Mouse (Mus musculus) gastrocnemius, postnatal 36 days (tissue): ENCODE measurements around the gene Rftn1. TPM values are rescaled to one million over a fixed set of nuclear protein-coding genes. Genes with fewer than 3 reads are reported as not detected.

Experiments used
- DNase-seq, 2 experiments: peaks; one replicate each; pipeline ENCODE4 v3.0.0; 2022
- intact Hi-C: fragments of 180-260 bp; cut with DNase I; formaldehyde crosslinking; loops from one replicate; pipeline ENCODE4 v1.15.1; 2025
- total RNA-seq, 2 experiments: library from RNA; stranded (reverse); gene quantifications; 2 replicates each; pipeline ENCODE4 v1.2.3; 2021

Gene Rftn1
- total RNA-seq, 2 experiments from 2014 or later = 22.0 to 22.8 TPM

DNA sequence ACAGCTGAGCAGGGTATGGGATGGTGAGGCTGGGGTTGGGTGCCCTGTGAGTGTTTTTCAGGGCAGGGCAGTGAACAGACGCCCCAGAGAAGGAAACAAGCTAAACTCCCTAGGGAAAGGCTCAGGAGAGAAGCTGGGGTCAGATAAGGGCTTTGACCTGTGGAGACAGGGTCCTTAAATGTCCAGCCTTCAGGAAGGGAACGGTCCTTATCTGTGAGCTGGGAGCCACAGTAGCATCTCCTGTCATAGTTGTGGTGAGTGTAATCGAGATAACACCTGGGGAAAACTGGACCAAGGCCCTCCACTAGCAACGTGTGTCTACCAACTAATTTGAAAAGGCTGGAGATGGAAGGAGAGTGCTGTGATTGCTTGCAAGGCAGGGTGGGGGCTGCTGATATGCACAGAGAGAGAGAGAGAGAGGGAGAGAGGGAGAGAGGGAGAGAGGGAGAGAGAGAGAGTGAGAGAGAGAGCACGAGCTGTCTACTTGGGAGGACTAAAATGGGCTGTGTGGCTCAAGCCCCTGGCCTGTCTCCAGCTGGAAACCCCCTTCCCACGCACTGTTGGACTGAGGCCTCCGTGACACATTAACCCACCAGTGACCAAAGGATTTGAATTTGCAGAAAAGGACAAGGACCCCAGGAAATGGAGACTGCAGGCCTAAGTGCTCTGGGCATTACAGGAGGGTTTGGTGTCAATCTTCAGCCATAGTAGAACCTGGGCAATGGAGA is 137.6 kb downstream of the Rftn1 start:
- no peak for DNase-seq
- intact Hi-C loops = loop anchor here (5.0 kb wide), 1 partner anchor 46 kb away; no protein-coding TSS in a partner anchor

DNA sequence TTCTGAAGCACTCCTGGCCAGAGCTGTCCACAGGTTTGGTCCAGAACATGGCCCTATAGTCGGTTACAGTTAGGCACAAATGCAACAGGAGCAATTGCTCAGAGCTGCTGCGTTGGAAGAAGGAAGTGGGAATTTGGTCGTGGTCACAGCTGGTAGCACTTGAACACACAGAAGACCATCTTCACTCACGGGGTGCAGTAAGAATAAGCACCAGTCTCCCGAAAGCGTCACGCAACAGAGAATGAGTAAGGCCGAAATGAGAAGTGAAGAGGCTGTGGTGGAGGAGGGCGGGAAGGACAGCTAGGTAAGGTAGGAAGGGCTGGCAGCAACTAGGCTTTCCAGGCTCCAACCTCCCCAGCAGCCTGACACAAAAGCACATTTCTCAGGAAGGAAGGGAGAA is 140.0 kb downstream of the Rftn1 start:
- intact Hi-C loops = loop anchor here (5.0 kb wide), 1 partner anchor 43 kb away; no protein-coding TSS in a partner anchor

DNA sequence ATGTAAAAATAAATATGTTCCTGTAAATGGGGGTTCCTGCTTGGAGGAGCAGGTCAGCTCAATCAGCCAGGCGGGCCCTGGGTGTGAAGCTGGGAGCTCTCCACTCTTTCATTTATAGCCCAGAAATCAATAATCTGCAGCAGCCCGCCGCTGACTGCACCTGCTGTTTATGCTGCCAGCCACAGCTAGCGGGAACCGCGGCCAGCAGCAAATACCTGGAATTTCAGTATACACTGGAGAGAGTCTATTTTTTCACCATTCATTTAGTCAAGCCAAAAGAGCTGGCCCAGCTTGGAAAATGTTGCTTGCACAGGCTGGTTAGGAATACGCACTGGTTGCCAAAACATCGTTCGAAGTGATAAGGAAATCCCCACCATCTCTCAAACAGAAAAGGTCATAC is 142.3 kb downstream of the Rftn1 start:
- intact Hi-C loops = no loop called here
- DNase-seq = no peak

More for the DNA sequence above, 140.0 kb downstream of the Rftn1 start:
- DNase-seq = no peak

DNA sequence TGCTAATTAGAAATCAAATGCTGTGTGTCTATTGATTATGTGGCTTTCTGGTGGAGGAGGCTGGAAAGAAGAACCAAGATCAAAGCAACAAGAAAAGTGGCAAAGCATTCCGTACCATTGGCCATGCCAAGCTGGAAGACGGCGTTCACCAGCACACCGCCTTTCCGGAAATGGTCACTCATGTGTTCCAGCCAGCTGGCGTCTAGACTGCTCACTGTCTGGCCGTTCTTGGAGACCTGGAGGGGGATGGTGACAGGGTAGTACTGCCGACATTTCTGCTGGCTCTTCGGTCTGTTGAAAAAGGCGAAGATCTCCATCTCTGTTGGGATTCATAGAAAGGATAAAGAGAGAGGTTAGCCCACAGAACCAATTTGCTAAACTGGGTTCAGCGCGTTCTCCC is 143.3 kb downstream of the Rftn1 start:
- no peak for DNase-seq
- intact Hi-C loops = no loop called here

DNA sequence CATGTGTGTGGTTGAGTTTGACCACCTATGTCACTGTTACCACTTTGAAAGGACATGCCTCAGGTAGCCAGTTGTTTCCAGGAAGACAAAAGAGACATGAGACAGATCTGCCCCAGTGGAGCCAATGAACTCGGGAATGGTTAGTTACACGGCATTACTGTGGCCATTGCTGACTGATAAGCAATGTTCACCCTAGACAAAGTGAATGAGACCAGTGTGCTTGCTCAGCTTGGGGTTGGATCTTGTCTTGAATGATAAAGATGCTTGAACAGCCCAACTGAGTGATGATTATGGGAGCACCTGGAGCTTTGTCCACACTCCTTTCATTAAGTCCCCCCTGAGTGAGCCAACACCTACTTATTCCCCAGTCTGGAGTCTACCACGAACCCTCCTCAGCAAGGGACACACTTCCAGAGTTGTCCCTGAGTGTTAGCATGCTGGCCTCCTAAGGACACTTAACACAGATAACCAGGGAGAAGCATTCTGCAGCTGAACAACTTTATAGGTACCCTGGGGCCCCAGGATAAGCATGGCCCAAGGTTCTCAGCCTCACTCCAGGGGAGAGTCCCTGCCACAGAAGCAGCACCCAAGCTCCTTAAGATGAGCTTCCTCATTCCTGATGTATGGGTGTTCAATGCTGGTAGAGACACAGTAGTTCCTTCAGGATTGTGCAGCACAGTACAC is 149.6 kb downstream of the Rftn1 start:
- intact Hi-C loops = no loop called here
- no peak for DNase-seq

DNA sequence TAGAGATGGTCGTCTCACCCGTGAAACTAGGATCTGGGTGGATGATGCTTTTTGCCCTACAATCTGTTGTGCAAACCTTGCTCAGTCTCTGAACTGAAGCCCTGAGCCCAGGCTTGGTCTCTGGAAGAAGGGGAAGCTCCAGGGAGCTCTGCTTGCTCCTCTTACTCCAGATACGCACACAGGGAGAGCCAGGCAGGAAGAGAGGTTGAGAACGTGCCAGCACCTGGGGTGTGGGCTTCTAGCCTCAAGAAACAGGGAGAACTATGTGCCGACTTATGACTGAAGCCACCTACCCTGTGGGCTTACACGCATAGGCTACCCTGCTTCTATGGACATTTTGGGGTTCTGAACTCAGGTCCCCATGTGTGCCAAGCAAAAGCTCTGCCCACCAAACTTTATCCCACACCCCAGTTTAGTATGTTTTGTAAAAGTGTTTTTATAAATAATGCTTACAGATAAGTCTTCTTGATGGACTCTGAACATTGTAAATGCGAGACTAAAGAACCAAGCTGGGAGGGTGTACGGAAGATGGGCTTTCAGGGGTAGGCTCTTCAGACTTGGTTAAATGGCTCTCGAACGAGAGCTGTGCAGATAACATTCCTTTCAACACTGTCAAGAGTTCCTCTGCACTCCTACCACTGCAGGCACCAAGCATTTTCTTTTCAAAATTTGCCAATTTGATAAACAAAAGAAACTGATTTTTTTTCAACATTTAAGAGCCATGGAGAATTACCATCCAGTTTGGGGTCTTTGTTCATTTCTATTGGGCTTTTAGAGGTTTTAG is 152.4 kb downstream of the Rftn1 start:
- intact Hi-C loops = no loop called here
- no peak for DNase-seq

DNA sequence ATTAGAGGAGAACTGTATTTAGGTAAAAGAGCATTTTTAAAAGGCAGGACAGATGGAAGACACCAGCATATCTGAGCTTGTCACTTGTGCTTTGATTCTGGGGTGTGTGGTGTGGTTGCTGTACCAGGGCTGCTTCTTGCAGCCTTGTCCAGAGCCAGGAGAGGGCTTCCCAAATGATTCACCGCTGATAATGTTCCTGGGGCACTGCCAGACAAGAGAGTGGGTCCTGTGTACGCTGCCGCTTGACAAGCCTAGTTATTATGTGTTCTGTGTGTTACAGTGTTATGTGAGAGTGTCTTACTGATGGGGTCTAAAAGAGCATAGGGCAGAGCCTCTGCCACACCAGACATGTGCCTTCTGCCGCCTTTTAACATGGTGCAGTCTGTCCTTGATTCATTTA is 153.1 kb downstream of the Rftn1 start:
- intact Hi-C loops = no loop called here
- no peak for DNase-seq

DNA sequence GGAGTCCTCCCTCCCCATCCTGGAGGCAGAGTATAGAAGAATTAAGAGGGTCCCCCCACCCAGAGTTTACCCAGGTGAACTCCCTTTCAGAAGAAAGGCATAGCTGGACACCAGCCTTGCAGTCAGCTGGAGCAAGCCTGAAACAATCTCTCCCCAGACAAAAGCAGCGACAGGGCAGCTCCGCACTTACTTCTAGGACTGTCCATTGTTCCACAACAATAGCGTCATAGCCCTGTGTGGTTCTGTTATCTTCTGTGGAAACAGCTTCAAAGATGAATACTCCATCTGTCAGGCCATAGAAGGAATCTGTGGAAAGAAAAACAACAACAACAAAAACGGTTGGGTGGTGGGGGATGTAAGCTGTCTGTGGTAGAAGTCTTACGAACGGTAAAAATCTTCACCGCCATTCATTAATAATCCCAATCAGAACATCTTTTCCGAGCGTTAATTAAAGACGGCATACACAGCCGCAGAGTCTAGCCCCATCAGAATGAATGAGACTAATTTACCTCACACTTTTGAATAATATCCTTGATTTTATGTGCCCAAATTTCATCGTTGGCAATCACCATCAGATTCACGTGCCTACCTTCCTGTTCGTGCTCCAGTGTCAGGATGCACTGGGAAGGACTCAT is 153.6 kb downstream of the Rftn1 start:
- intact Hi-C loops = no loop called here
- no peak for DNase-seq

DNA sequence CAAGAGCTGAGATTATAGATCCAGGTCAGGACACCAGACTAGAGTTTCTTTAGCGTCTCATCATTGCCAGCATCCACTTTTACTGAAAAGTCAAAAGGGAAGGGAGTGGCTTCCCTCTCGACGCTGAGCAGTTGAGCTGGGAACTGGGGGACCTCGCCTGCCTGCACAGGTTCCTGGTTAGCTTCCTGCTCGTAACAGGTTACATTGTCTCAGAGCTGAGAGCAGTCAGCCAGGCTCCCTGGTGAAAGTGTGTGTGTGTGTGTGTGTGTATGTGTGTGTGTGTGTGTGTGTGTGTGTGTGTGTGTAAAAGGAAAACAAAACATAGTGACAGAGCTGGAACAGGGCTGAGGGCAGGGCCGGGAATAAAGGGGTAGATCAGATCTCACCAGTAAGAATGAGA is 156.8 kb downstream of the Rftn1 start:
- DNase-seq = no peak
- intact Hi-C loops = no loop called here

DNA sequence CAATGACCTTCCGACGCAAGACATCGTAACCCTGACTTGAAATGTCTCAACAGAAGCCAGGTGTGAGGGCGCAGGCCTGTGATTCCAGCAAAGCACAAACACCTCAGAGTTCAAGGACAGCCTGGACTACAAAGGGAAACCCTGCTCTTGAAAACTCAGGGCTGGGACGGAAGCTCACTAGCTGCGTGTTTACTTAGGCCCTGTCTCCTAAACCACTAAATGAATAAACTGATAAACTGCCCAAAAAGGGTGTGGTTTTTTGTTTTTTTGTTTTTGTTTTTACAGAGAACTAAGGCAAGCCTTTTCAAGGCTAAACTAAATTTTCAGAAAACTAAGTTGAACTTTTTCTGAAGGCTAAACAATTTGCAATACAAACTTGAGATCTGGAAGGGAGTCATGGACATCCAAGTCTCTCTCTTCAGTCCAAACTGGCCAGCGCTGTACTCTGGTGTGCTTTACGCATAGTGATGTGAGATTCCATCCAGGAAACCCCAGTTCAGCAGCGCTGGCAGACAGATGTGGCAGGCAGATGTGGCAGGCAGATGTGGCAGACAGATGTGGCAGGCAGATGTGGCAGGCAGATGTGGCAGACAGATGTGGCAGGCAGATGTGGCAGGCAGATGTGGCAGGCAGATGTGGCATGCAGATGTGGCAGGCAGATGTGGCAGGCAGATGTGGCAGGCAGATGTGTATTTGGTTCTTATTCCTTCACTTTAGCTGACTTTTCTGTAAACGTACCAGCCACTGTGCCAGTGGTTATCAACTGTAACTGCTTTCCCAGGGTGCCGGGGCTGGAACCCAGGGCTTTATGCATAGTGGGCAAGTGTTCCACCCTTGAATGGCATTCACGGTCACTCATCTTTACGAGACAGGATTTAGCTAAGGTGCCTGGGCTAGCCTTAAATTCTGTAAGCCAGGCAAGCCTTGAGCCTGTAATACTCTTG is 158.7 kb downstream of the Rftn1 start:
- intact Hi-C loops = no loop called here
- DNase-seq = no peak

DNA sequence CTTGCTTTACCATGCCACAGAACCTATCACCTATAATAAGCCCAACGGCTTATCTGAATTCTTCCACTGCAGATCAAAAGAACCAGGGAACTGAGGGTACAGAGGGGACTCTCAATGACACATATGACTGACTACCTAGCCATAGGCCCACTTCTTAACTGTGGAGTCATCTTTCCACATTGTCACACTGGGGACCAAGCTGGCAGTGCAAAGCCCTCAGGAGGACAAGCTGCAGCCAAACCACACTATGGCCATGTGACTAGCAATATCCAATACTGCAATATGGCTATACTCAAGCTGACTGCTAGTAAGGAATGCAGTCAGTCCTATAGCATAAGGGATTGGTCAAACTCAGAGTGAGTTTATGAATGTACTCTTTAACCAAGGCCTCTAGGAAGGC is 164.8 kb downstream of the Rftn1 start:
- no peak for DNase-seq
- intact Hi-C loops = no loop called here

DNA sequence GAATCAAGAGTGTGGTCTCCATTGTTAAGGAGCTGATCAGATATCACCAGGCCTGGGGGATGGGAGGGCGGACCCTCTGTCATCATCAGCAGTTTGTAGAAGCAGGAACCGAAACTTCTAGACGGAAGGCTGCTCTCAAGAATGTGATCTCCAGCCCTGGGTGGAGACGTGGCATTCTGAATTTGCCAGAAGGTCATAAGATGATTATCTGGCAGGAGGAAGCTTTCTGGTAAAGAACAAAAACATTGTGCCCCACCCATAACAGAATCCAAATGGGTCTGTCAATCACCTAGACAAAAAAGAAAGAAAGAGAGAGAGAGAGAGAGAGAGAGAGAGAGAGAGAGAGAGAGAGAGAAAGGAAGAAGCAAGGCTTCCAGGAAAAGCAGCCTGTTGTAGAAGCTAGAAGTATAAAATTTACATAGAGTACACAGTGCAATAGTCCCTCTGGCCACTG is 165.3 kb downstream of the Rftn1 start:
- peak in 1 of 2 experiments; percentile 17 for DNase-seq
- intact Hi-C loops = no loop called here

DNA sequence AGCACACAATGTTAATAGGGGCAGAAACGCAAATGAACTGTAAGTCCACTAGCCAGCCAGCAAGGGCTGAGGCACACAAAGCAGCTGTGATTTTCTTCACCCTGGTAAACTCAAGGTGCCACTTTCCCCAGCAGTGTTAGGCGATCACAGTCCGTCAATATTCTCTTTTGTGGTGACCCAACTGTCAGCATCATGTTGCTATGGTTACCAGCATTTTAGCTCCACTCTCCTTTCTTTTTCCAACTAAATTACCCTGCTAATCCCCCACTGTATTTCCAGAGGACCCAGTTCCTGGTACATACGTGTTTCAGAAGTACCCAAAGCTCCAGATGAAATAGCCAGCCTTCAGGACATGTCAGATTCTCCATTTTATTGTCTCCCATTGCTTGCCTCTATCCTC is 169.1 kb downstream of the Rftn1 start:
- no peak for DNase-seq
- intact Hi-C loops = no loop called here

DNA sequence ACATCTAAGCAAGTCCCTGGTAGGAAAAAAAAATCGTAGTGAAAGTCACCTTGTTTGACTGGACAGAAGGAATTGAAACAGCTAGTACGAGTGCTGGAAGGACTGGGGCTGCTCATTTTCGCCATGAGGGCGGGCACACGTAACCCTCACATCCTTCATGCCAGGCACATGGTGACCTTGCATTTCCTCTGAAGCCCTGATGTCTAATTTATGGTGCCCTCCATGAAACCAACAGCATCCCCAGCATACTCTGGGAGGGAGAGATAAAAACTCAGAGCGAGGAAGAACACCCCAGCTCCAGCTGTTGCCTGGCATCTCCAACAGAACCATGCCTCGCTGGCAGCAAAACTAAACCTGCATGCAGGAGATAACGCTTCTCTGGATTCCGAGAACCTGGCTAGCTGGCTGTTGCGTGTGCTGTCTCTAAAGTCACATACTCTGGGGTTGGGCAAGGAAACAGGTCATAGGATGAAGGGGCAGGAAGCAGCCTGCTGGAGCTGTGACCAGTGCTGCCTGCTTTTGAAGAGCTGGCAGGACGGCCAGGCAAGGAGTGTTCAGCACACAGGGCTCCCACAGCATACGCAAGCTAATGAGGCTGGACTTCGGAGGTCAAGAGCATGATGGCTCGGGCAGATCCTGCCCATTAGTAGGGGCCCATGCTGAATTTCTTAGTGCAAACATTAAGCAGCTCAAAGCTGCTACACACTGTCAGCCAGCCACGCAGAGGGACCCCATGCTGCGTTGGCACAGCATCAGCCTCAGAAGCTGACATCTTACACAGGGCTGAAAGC is 170.1 kb downstream of the Rftn1 start:
- no peak for DNase-seq
- intact Hi-C loops = no loop called here

DNA sequence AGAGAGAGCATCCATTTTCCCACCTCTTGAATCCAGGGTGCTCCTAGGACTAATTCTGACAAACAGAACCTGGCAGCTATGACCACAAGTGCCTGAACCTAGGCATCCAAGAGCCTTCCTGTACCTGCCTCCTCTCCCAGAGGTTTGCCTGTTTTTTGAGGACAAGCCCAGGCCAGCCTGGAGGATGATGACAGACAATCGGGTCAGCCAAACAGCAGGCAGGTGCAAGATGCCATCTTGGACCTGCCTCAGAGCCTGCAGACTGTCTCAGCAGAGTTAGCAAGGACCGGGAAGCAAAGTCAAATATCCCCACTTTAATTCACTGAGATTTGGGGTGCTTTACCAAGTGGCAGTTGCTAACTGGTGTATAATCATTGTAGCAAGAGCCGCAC is 170.7 kb downstream of the Rftn1 start:
- intact Hi-C loops = no loop called here

DNA sequence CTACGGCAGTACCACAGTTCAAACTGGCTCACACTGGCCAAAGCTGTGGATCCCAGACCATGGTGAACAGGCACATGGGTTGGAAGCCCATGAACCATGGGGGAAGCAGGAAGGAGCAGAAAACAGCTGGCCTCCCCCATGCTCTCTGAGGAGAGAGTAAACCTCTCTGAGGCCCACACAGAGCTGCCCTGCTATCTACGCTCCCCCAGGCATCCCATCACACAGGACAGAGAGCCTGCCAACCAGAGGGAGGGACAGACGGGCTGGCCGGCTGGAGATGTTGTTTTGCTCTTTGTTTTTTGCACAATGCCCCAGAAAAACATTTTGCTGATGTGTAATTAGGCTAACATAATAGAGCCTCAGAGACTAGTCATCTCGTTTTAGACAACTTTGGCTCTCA is 171.4 kb downstream of the Rftn1 start:
- DNase-seq = no peak

More for the DNA sequence above, 170.7 kb downstream of the Rftn1 start:
- DNase-seq = no peak

DNA sequence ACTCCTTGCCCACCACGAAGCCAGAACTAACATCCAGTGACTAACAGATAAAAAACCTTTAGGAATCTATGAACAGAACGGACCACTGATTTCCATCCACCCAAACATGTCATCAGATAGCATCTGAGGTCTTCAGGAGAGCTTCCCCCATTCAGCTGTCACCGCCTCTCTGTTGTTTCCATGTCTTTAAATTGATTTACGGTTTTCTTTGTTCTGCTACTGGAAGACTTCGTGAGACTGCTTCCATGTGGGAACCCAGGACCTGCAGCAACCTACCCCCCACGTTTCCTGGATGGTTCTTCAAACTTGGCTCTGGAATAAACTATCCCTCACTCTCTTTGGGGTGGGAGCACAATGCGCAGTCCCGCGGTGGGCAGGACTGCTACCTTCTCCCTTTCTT is 175.8 kb downstream of the Rftn1 start:
- DNase-seq = no peak
- intact Hi-C loops = no loop called here

More for the DNA sequence above, 171.4 kb downstream of the Rftn1 start:
- intact Hi-C loops = no loop called here

DNA sequence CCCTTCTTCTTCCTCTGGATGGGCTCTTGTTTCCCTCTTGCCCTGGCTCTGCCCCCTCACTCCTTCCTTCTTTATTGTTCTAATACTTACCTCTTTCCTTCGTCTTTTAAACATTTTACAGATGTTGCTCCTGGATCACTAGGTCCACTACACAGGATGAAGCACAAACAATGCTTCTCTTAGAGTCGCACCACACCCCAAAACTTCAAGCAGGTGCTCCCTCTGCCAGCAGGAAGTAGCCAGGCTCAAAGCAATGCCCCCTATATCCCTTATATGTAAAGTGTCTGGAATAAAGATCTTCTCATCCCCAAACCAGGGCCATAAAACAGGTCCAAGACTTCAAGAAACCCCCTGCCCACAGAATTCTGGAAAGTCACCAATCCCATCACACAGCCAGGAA is 176.6 kb downstream of the Rftn1 start:
- no peak for DNase-seq
- intact Hi-C loops = no loop called here

DNA sequence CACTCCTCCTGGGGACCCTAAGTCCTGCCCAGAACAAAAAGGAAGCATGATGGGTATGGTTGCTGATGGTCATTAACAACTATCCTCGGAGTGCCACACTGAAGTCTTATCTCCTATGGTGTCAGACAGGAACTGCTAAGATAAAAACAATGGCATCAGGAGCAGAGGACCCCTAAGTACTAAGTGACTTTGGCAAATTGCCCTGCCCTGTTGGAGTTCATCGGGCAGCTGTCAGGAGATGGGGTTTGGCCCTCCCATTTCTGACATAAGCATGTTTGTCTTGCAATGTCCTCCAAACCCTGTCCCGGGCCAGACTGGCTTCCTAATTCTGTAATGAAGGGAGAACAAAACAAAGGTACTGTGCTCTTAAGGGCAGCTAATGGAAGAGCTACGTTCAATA is 180.4 kb downstream of the Rftn1 start:
- no peak for DNase-seq
- intact Hi-C loops = no loop called here
